Mouse (Mus musculus): ENCODE measurements around the gene Clta.
A peak's percentile ranks its signal among the peaks of the same experiment; 100 is the strongest.

The Clta gene

DNA sequence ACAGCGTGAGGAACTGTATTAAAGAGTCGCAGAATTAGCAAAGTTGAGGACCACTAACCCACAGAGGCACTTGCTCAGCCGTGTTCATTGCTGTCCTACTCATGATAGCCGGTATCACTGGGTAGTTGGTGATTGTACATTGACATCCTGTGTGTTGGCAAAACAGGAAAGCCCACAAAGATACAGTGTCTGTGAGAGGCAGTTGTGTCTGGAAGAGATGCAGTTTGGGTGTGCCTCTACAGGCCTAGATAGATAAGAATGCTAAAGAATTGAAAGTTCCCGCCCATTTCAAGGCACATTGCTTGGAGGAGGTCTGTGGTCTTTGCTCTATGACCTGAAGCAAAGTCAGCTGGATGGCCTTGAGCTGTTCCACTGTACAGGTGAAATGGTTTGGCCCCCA lies at the start of gene Clta:
TSS of gene Clta (plus strand) at position 327 of the 400 bp plus-strand sequence.
- DNase-seq (ENCODE audit: low spot score): no peak

DNA sequence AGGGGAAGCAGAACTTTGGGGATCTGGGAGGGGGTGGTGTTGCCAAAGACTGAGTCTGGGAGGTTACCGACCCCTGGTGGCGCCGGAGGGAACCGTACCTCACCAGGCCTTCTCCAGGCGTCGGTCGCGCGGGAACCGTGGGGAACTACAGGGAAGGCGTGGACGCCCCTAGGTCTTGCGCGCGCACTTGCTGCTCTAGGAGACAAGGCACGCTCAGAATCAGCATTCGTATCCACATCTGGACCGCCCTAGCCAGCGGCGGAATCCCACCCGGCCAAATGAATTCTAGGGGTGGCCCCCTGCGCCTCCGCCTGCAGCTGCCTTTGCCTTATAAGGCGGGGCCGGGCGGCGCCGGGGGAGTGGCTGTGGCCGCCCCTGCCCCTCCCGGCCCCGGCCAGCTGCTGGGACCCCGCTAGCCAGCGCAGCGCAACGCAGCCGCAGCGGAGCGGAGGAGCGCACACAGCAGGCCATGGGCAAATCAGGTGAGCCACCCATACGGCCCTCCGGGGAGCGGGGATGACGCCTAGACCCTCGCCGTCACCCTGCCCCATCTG lies 46.9 kb upstream of the Clta start, which contains the start of gene Glipr2:
TSS of gene Glipr2 (plus strand) at position 110 of the 554 bp plus-strand sequence.
- peak; percentile 74 for DNase-seq (ENCODE audit: low spot score)

DNA sequence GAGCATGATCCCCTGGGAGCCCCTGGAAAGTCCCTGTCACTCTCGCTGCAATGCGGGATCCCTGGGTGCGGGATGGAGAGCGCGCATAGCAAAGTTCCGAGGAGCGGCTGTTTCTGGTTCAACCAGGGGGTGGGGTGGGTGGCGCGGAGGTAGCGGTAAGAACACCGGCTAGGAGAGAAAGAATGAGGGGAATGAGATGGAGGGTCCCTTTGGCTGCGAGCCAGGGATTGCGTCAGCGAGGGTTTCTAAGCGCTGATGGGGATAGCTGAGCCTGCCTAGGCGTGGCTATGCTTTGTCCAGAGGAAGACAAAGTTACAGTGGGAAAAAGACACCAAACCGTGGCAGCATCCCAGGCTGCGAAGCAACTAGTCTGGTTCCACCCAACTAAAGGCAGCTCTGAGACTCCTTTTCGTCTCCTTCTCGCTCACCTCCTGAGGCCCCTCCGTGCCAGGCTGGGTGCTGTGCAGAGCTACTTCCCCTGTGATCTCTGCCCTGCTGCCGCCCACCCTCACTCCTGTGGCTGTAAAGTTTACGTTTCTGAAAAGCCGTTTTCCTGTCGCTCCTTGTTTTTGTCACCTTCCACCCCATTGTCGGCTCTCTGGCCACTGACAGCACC lies 46.3 kb upstream of the Clta start:
- DNase-seq (ENCODE audit: low spot score): peak; percentile 42

DNA sequence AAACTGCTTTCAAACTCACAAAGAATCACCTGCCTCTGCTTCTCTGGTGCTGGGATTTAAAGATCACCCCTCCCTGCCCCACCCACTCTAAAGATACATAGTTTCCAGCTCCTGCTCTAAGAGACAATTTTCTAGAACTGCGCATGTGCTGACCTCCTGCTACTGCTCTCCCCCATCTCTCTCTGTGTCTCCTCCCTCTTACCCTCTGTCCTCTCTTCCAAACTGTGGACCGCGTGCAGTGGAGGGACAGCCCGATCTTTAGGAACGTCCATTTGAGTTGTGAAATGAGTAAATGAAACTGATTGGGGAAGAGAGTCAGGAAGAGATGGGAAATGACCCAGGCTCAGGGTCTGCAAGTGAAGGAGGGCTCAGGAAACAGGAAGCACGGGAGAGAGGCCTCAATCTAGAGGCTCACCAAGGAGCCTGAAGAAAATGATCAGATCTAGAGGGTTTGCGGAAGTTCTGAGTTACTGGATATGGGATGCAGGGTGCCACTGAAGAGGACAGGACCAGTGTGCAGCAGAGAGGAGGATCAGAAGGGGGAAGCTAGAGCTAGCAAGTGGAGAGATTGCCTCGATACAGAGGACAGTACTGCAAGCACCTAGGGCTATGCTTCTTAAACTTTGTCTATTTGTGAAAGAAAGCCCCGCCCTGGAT lies 44.6 kb upstream of the Clta start:
- DNase-seq (ENCODE audit: low spot score): no peak

DNA sequence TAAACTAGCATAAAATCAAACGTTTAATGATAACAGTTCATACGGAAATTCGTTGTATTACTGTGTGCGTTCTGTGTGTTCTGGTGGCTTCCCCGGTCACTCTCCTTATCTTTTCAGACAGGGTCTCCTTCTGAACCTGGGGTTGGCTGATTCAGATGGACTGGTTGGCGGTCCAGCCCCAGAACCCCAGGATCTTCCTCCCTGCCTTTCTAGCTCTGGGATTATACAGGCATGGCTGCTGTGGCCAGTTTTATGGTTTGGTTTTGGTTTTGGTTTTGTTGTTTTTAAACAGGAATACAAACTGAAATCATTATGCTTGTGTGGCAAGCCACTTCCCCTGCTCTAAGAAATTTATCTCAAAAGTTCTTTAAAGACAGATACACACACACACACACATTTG lies 44.0 kb upstream of the Clta start:
- no peak for DNase-seq (ENCODE audit: low spot score)

DNA sequence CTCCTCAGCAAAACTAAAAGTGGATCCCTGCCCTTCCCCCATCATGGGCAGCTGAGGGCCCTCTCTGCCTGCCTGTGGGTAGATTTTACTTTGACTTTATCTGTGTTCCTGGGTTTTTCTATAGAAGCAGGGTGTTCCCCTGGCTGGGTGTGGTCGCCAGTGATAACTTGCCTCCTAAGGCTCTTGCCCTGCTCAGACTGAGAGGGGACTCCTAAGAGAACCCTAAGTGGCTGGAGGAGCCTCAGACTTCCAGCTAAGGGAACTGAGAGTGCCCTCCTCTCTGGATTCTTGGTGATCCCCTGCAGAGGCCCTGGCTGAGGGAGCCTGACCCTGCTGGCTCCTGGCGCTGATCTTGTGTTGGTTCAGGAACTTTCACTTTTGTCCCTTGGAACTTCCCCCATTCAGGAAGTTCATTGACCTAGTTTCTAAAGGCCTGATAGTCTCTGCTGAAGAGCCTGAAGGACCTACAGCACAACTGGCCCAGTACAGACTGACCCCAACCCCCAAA lies 39.9 kb upstream of the Clta start:
- no peak for DNase-seq (ENCODE audit: low spot score)

DNA sequence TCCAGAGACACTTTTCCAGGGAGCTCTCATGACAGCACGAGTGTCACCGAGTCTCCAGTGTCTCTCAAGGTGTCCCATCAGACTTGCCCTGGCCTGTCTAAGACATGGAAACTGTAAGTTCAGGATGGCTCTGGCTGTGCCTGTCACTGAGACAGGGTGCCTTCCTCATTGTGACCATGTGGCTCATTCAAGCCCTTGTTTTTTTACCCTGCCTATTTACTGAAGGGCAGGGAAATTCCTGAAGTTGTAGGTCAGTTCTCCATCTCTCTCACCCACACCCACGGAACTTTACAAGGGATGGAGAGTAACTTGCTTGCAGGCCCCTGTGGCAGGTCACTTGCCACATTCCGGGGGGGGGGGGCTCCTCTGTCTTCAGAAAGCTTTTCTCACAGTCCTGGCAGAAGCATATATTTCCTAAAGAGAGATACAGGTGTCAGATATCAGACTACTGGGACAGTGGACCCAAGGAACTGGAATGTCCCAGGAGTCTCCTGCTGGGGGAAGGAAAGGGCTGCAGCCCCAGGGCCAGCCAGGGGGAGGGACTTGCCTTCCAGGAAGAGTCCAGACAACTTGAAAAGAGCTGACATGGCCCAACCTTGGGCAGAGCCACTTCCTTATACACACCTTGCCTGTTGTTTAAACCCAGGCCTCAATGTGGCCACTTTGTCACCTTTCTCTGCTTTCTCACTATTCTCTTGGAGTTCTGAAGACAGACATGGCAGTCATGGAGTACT lies 39.1 kb upstream of the Clta start:
- DNase-seq (ENCODE audit: low spot score): no peak

DNA sequence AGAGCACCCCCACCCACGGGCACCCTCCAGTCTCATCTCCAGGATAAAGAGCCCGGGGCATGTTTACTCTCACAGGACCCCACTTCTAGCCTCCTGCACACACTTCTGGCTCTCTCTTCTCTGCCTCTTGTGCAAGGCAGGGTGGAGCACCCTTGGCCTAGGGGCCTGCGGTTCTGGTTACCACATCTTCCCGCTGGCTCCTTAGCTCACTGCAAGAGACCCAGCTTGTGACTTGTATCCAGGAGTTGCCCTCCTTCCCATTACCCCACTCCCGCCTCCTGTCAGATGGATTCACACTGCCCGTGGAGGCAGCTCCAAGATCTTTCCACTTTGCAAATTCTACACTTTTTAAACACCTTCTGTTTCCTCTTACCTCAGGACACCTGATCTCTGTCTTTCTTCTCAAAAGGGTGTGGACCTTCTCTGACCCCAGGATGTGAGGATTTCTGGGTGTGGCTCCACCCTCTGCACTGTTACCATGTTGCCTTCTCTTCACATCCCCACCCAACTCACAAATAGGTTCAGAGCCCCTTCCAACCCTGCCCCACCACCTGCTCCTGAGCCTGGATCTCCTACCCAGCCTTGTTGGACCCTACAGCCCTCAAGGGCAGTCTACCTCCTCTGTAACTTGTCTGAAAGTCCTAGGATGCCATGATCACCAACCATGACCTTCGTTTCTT lies 38.3 kb upstream of the Clta start:
- no peak for DNase-seq (ENCODE audit: low spot score)

DNA sequence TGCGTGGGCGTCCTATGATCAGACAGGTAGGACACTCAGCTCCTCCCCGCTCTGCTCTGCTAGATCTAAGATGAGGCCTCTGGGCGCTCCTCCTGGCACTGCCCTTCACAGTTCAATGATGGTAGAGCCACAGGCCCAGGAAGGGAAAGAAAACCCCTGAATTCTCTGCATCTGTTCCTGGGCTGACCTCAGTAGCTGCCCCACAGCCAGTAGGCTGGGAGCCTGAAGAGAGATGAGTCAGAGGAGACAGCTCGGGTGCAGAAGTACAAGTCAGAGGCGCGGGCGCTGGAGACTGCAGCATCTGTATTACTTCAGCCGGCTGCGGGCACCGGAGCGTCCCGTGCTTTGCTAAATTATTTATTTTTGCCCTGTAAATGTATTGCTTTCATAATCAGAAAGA lies 35.6 kb upstream of the Clta start:
- peak; percentile 55 for DNase-seq (ENCODE audit: low spot score)

DNA sequence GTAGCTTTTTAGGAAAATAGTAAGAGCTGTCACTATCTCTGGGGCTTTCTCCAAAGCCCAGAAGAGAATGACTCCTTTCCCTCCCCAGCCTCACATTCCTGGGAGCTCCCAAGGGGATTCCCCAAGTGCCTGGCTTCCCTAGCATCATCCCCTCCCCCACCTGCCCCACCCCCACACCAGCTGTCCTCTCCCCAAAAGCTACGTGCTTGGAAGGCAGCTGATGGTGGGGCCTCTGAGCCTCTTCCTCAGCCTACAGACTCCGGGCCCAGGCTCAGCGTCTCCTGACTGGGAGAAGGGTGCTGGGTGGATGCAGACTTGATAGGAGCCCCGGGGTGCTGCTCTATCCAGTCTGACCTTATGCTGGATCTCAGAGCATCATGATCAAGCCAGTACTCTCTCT lies 34.9 kb upstream of the Clta start:
- DNase-seq (ENCODE audit: low spot score): no peak

DNA sequence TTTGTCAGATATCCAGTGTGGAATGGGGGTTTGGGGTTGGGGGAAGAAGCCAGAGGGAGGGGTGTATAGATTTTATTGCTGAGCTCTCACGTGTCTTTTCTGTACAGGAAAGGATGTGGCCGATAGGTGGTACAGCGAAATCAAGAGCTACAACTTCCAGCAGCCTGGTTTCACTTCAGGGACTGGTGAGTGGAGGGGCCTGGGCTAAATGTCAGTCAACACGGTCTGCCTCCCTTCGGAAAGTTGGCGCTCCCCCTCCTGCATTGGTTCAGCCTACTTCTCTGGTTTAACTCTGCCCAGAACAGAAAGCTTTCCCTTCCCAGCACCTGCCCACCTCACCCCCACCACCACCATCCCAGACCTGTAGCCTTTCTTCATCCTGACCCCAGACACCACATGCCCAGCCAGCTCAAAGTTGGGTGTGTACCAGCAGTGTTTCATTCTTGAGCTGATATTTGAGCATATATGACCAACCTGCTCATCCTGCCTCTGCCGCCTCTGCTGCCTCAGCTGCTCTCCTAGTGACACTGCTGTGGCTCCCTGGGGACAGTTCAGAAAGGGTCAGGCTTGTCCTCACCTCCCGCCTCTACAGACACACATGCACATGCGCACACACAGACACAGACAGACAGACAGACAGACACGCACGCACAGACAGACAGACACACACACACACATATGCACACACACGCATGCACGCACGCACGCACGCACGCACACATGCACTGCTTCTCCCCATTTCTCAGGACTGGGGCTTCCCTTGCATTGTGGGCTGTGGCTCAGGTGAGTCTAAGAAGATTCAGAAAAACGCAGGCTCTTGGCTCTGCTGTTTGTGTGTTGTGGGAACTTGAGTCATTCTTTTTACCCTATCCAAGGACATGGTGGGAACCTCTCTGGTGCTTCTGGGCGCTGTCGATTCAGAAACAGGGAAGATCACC lies 33.6 kb upstream of the Clta start:
- no peak for DNase-seq (ENCODE audit: low spot score)

DNA sequence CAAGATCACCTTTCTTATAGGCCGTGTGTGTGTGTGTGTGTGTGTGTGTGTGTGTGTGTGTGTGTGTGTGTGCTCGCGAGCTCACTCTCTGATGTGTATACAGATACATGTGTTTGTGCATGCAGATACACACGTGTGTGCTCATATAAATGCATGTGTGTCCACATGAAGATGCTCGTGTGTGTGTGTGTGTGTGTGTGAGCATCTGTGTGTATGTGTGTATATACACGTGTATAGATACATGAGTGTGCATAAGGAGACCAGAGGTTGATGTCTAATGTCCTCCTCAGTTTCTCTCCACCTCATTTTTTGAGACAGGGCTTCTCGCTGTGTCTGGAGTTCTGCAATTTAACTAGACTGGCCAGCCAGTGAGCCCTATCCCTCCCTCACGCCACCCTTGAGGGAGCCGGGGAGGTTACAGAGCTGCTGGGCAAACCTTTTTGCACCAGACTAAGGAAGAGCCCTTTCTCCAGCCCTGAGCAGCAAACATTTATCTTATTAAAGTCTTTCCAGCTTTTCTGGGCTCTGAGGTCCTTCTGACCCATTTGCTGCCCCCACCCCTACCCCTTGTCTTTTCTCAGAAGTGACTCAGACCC lies 32.6 kb upstream of the Clta start:
- DNase-seq (ENCODE audit: low spot score): no peak

DNA sequence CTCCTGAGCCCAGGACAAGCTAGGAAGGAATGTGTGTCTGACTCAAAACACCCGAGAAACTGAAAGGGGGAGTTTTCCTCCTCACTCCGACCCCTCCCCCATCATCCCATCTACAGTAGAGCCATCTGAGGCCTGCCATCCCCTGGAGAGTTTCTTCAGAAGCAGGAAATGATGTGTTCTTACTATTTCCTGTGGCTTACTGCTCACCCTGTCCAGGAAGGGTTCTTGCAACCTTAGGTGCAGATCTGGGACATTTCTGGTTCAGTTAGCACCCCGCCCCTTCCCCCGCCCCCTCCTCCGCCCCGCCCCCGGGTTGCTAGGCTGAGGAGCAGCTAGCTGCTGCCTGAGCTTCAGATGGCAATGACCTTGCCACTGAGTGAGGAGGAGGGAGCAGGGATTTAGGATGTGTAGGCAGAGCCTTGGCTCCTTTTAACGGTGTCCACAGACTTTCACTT lies 32.1 kb upstream of the Clta start:
- DNase-seq (ENCODE audit: low spot score): no peak

DNA sequence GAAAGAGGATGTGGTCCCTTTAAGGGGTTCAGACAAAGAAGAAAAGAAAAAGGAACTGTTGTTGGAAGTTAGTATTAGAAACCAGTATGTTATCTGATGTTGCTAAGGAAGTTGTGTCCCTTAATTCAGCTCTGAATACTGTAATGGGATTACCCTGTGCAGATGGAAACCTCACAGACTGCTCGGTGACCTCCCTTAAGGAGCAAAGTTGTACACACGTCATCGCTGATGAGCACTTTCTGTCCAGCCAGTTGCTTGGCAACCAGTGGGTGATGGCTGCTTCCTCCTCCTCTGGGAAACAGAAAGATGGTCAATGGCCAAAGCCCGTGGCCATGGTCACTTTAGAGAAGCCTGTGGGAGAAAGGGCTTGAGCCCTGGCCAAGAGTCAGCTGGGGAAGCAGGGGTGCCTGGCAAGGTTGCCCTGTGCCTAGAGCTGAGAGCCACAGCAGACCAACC lies 30.7 kb upstream of the Clta start:
- DNase-seq (ENCODE audit: low spot score): no peak

DNA sequence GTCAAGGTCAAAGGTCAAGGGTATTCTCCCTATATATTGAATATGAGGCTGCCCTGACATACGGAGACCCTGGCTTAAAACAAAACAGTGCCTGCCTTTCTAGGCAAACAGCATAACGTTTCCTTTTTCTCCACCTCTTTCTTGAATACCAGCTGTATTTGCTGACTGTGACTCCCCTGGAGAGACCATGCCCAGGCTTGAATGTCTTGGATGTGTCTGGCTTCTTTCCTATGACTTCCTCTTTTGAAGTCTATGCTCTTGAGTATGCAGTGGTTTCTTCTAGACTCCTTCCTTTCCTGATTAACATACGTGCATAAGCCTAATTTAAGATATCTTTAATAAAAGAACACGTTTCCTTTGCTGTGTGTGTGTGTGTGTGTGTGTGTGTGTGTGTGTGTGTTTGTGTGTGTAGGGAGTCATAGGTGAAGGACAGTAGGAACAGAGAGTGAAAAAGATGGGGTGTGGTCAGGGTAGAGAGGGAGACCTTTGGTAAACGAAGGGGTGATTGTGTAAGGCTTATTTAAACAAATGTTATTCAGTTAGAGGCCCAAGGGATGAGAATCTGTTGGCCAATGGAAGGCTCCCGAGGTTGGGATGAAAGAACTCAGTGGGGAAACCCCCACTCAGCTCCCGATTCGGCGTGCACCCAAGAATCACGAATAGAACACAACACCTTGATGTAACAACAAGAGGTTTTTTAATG lies 29.2 kb upstream of the Clta start:
- DNase-seq (ENCODE audit: low spot score): no peak

DNA sequence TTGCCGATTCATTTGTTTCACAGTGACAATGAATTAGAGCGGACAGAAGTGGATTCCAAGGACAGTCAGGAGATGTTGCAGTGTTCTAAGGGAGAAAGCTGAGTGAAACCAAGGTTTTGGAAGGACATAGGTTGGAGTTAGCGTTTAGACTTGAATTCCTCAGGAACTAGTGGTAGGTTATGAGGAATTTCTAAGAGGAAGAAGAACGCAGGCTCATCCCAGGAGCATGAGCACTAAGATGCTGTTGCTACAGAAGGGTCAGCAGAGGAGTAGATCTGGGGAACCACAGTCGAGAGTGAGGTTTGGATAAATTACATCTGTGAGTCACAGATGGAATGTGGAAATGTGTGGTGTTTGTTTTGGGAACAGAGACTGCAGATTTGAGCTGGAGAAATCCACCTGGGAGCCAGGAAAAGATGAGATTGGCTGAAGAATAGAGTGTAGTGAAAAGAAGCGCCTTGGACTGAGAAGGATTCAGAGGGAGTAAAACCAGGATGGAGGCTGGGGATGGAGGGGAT lies 28.0 kb upstream of the Clta start:
- DNase-seq (ENCODE audit: low spot score): no peak

DNA sequence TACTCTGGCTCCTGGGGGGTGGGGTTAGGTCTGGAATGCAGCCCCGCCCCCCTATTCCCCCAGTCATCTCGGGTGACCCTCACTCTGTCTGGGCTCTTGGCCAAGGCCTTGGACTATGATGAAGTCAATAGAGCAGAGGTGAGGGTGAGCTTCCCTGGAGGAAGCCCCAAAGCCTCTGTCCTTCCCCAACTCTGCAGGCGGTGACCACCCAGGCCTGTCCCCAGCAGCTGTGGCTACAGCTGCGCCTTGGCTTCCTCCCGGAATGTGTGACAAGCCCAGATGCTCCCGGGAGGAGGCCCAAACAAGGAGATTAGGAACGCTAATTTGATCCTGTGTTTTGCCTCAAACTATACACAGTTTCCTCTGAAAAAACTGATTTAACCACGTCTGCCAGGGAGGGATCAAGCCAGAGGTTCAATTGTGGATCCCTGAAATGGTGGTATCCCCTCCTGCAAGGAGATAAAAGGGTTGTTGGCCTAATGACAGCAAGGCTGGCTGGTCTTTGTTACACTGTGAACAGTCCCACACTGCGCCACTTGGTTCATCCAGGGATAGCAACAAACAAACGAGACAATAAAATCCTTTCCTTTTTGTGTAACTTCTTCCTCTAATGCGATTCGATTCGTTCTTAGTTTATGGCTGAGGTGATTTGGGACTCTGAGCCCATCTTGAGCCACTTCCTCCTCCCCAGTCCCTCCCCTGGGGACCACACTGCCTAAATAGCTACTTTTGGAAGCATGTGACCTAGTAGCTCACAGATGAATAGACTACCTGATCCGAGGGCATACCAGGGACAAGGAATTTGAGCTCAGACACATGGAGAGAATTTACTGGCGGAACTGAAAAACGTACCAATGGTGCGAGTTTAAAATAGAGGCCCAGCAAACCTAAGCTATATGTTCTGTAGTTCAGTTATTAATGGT lies 25.5 kb upstream of the Clta start:
- no peak for DNase-seq (ENCODE audit: low spot score)

DNA sequence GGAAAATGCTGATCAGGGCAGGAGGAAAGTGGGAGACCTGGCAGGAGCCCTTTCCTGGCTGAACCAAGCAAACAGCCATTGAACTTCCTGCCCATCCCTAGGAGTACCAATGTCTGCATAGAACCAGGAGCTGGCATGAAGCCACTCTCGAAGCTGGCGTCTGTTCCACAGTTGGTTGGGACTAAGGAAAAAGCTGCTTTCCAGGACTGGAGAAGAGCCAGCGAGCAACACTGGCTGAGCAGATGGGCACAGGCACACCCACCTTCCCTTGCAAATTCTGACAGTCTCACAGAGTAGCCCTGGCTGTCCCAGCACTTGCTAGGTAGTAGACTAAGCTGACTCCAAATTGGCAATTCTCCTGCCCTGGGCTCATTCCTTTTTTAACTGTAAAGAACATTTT lies 24.5 kb upstream of the Clta start:
- no peak for DNase-seq (ENCODE audit: low spot score)

DNA sequence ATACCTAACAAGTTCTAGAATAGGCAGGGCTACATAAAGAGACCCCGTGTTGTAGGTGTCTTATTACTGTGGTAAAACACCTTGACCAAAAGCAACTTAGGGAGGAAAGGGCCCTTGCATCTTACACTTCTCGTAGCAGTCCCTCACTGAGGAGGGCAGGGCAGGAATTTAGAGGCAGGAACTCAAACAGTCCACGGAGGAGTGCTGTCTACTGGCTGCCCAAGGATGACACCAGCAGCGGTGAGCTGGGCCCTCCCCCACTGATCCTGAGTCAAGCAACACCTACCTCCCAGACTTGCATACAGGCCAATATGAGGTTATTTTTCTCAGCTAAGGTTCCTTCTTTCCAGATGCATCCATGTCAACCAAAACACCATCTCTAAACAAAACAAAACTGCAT lies 24.0 kb upstream of the Clta start:
- no peak for DNase-seq (ENCODE audit: low spot score)
